Mouse (Mus musculus): ENCODE data around the gene Palm2. TPM values are rescaled to one million over a fixed set of nuclear protein-coding genes. Genes with fewer than 3 reads are reported as not detected.

The Palm2 gene
- polyA plus RNA-seq, 1 experiment from 2014 or later: 5.3 TPM

- peak; percentile 51; the same call in 1 of the 2 replicates for ATAC-seq (ENCODE audit: insufficient read depth, low FRiP score)
- Histone ChIP-seq H3K9me3 (replicated peaks; ENCODE audit: control insufficient read depth, low read length) (no peaks in the 10 kb centered on the region), H3K4me1 (ENCODE audit: control insufficient read depth, insufficient read depth, low read length) (peaks cover 24% of the 10 kb centered on the region), H3K27ac (ENCODE audit: low read length) (0 out of 2 replicates have a peak overlapping the region, but pooled peaks have one; percentile 19), H3K4me2 (ENCODE audit: low read depth, low read length) (peak overlapping the region; percentile 51), H3K27me3 (ENCODE audit: control insufficient read depth, insufficient read depth, low read length) (no peaks in the 10 kb centered on the region; the same call in 1 of the 2 replicates), H3K9ac (ENCODE audit: low read length) (peak overlapping the region; percentile 54; the same call in 1 of the 2 replicates), H3K4me3 (replicated peaks; ENCODE audit: low read length) (peak overlapping the region; percentile 22; the same call in 1 of the 2 replicates), H3K36me3 (ENCODE audit: control insufficient read depth, insufficient read depth, low read length) (no peaks in the 10 kb centered on the region)
- 14% methylated on average over 12 of the region's 12 CpGs for WGBS
Measured at GRCm38 (mm10) chr4:57672996-57673906, 239.2 kb downstream of the Palm2 start.

- peak overlapping the region; percentile 67 for H3K27ac ChIP-seq (ENCODE audit: low read length)
- no peaks in the 10 kb centered on the region for H3K9me3 ChIP-seq (replicated peaks; ENCODE audit: control insufficient read depth, low read length)
- H3K4me2 ChIP-seq (ENCODE audit: low read depth, low read length): no peak overlapping the region
- H3K27me3 ChIP-seq (ENCODE audit: control insufficient read depth, insufficient read depth, low read length): no peaks in the 10 kb centered on the region; the same call in 1 of the 2 replicates
- H3K9ac ChIP-seq (ENCODE audit: low read length): no peak overlapping the region
- H3K4me3 ChIP-seq (replicated peaks; ENCODE audit: low read length): no peak overlapping the region
- H3K4me1 ChIP-seq (ENCODE audit: control insufficient read depth, insufficient read depth, low read length): peaks cover 24% of the 10 kb centered on the region
- 67% methylated on average over 7 of the region's 7 CpGs for WGBS
- no peak for ATAC-seq (ENCODE audit: insufficient read depth, low FRiP score)
- no peaks in the 10 kb centered on the region for H3K36me3 ChIP-seq (ENCODE audit: control insufficient read depth, insufficient read depth, low read length)
Measured at GRCm38 (mm10) chr4:57674351-57674750, 240.3 kb downstream of the Palm2 start.

- Histone ChIP-seq H3K9me3 (replicated peaks; ENCODE audit: control insufficient read depth, low read length) (no peaks in the 10 kb centered on the region), H3K4me2 (ENCODE audit: low read depth, low read length) (peak overlapping the region; percentile 47), H3K36me3 (ENCODE audit: control insufficient read depth, insufficient read depth, low read length) (no peaks in the 10 kb centered on the region), H3K27ac (ENCODE audit: low read length) (peak overlapping the region; percentile 67), H3K9ac (ENCODE audit: low read length) (peak overlapping the region; percentile 59), H3K27me3 (ENCODE audit: control insufficient read depth, insufficient read depth, low read length) (no peaks in the 10 kb centered on the region; the same call in 1 of the 2 replicates), H3K4me1 (ENCODE audit: control insufficient read depth, insufficient read depth, low read length) (peaks cover 24% of the 10 kb centered on the region), H3K4me3 (replicated peaks; ENCODE audit: low read length) (peak overlapping the region; percentile 28)
- 1% methylated on average over 13 of the region's 13 CpGs for WGBS
- ATAC-seq (ENCODE audit: insufficient read depth, low FRiP score): peak; percentile 71
Measured at GRCm38 (mm10) chr4:57675387-57675786, 241.3 kb downstream of the Palm2 start.

GRCm38 (mm10) chr4:57677916-57678315 is 243.9 kb downstream of the Palm2 start:
- no peak overlapping the region for H3K4me2 ChIP-seq (ENCODE audit: low read depth, low read length)
- H3K4me3 ChIP-seq (replicated peaks; ENCODE audit: low read length): no peak overlapping the region
- no peak overlapping the region for H3K9ac ChIP-seq (ENCODE audit: low read length)
- no peak overlapping the region for H3K27ac ChIP-seq (ENCODE audit: low read length)
- H3K4me1 ChIP-seq (ENCODE audit: control insufficient read depth, insufficient read depth, low read length): peaks cover 20% of the 10 kb centered on the region
- H3K36me3 ChIP-seq (ENCODE audit: control insufficient read depth, insufficient read depth, low read length): no peaks in the 10 kb centered on the region
- WGBS: 79% methylated on average over 12 of the region's 12 CpGs
- H3K27me3 ChIP-seq (ENCODE audit: control insufficient read depth, insufficient read depth, low read length): no peaks in the 10 kb centered on the region; the same call in 1 of the 2 replicates
- ATAC-seq (ENCODE audit: insufficient read depth, low FRiP score): no peak
- no peaks in the 10 kb centered on the region for H3K9me3 ChIP-seq (replicated peaks; ENCODE audit: control insufficient read depth, low read length)

GRCm38 (mm10) chr4:57678991-57679457 is 245.0 kb downstream of the Palm2 start:
- Histone ChIP-seq H3K4me2 (ENCODE audit: low read depth, low read length) (no peak overlapping the region), H3K9me3 (replicated peaks; ENCODE audit: control insufficient read depth, low read length) (no peaks in the 10 kb centered on the region), H3K27me3 (ENCODE audit: control insufficient read depth, insufficient read depth, low read length) (no peaks in the 10 kb centered on the region), H3K27ac (ENCODE audit: low read length) (no peak overlapping the region), H3K36me3 (ENCODE audit: control insufficient read depth, insufficient read depth, low read length) (no peaks in the 10 kb centered on the region), H3K4me1 (ENCODE audit: control insufficient read depth, insufficient read depth, low read length) (peaks cover 10% of the 10 kb centered on the region), H3K4me3 (replicated peaks; ENCODE audit: low read length) (no peak overlapping the region), H3K9ac (ENCODE audit: low read length) (no peak overlapping the region)
- ATAC-seq (ENCODE audit: insufficient read depth, low FRiP score): no peak
- WGBS: 82% methylated on average over 9 of the region's 9 CpGs

GRCm38 (mm10) chr4:57680186-57680585 is 246.1 kb downstream of the Palm2 start:
- Histone ChIP-seq H3K4me2 (ENCODE audit: low read depth, low read length) (no peak overlapping the region), H3K27me3 (ENCODE audit: control insufficient read depth, insufficient read depth, low read length) (no peaks in the 10 kb centered on the region), H3K9ac (ENCODE audit: low read length) (no peak overlapping the region), H3K27ac (ENCODE audit: low read length) (no peak overlapping the region), H3K4me3 (replicated peaks; ENCODE audit: low read length) (no peak overlapping the region), H3K4me1 (ENCODE audit: control insufficient read depth, insufficient read depth, low read length) (peaks cover 3% of the 10 kb centered on the region), H3K36me3 (ENCODE audit: control insufficient read depth, insufficient read depth, low read length) (no peaks in the 10 kb centered on the region), H3K9me3 (replicated peaks; ENCODE audit: control insufficient read depth, low read length) (no peaks in the 10 kb centered on the region)
- 88% methylated on average over 12 of the region's 12 CpGs for WGBS
- no peak for ATAC-seq (ENCODE audit: insufficient read depth, low FRiP score)

GRCm38 (mm10) chr4:57681511-57681910 is 247.5 kb downstream of the Palm2 start:
- Histone ChIP-seq H3K27me3 (ENCODE audit: control insufficient read depth, insufficient read depth, low read length) (no peaks in the 10 kb centered on the region), H3K4me2 (ENCODE audit: low read depth, low read length) (no peak overlapping the region), H3K9ac (ENCODE audit: low read length) (no peak overlapping the region), H3K27ac (ENCODE audit: low read length) (no peak overlapping the region), H3K9me3 (replicated peaks; ENCODE audit: control insufficient read depth, low read length) (no peaks in the 10 kb centered on the region), H3K36me3 (ENCODE audit: control insufficient read depth, insufficient read depth, low read length) (no peaks in the 10 kb centered on the region), H3K4me3 (replicated peaks; ENCODE audit: low read length) (no peak overlapping the region), H3K4me1 (ENCODE audit: control insufficient read depth, insufficient read depth, low read length) (no peaks in the 10 kb centered on the region)
- no peak for ATAC-seq (ENCODE audit: insufficient read depth, low FRiP score)
- 70% methylated on average over 12 of the region's 12 CpGs for WGBS

GRCm38 (mm10) chr4:57682341-57682740 is 248.3 kb downstream of the Palm2 start:
- Histone ChIP-seq H3K4me1 (ENCODE audit: control insufficient read depth, insufficient read depth, low read length) (no peaks in the 10 kb centered on the region), H3K4me3 (replicated peaks; ENCODE audit: low read length) (no peak overlapping the region), H3K27me3 (ENCODE audit: control insufficient read depth, insufficient read depth, low read length) (no peaks in the 10 kb centered on the region), H3K36me3 (ENCODE audit: control insufficient read depth, insufficient read depth, low read length) (no peaks in the 10 kb centered on the region), H3K27ac (ENCODE audit: low read length) (no peak overlapping the region), H3K9ac (ENCODE audit: low read length) (no peak overlapping the region), H3K4me2 (ENCODE audit: low read depth, low read length) (no peak overlapping the region), H3K9me3 (replicated peaks; ENCODE audit: control insufficient read depth, low read length) (no peaks in the 10 kb centered on the region)
- ATAC-seq (ENCODE audit: insufficient read depth, low FRiP score): no peak
- 89% methylated on average over 2 of the region's 2 CpGs for WGBS

GRCm38 (mm10) chr4:57682944-57683343 is 248.9 kb downstream of the Palm2 start:
- Histone ChIP-seq H3K4me3 (replicated peaks; ENCODE audit: low read length) (no peak overlapping the region), H3K27me3 (ENCODE audit: control insufficient read depth, insufficient read depth, low read length) (no peaks in the 10 kb centered on the region), H3K4me2 (ENCODE audit: low read depth, low read length) (no peak overlapping the region), H3K27ac (ENCODE audit: low read length) (no peak overlapping the region), H3K4me1 (ENCODE audit: control insufficient read depth, insufficient read depth, low read length) (no peaks in the 10 kb centered on the region), H3K9ac (ENCODE audit: low read length) (no peak overlapping the region), H3K36me3 (ENCODE audit: control insufficient read depth, insufficient read depth, low read length) (no peaks in the 10 kb centered on the region), H3K9me3 (replicated peaks; ENCODE audit: control insufficient read depth, low read length) (no peaks in the 10 kb centered on the region)
- 85% methylated on average over 11 of the region's 11 CpGs for WGBS
- no peak for ATAC-seq (ENCODE audit: insufficient read depth, low FRiP score)
